Mouse (Mus musculus): ENCODE measurements at regions not wholly inside any gene's neighbourhood (a gene's known extent, or its start where the extent isn't known, plus 50 kb on each side); places are given as distances from the start of the nearest gene placed in this dataset.

DNA sequence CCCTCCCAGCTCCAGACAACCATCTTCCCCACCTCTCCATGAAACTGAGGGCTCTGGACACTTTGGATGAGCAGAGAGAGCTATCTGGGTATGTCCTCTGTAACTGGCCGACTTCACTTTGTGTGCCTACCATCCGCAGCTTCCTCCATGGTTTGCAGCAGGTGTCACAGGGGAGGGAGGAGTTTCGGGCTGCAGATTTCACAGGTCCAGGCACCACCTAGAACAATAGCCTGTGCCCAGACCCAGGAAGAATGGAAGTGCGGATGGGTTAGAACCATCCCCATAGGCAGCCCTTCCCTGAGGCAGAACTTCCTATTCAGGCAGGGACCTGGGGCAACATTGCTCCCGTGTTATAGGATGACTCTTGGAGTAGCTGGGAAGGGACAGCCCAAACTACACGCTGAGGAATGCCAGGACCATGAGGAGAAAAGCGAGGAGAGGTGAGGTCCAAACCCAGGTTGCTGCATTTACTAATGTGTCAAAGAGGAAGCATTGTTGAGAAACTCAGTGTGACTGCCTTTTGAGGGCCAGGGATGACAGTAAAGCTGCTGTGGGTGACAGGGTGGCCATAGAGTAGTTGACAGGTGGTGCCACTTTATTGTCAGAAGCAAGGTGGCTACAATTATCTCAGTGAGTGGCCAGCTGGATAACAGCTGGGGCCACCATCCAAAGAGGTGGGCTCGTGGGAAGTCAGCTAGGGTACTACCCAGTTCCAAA, 51.8 kb upstream of the Klf13 start:
- Histone ChIP-seq H3K27ac (ENCODE audit: insufficient read depth, low read depth, low read length) (no peak overlapping the region), H3K4me3 (ENCODE audit: low read depth, low read length) (no peak overlapping the region), H3K36me3 (ENCODE audit: control insufficient read depth, insufficient read depth, low read length) (no peaks in the 10 kb centered on the region), H3K27me3 (ENCODE audit: control insufficient read depth, insufficient read depth, low read length) (no peaks in the 10 kb centered on the region), H3K4me1 (ENCODE audit: control insufficient read depth, insufficient read depth, insufficient read length, low read length) (peaks cover 21% of the 10 kb centered on the region)
- 74% methylated on average over 8 of the region's 8 CpGs for WGBS
- no peak for TF ChIP-seq CTCF (IDR thresholded peaks at IDR 0.05; ENCODE audit: extremely low read depth, insufficient read length, insufficient replicate concordance, low read depth, low read length)
- no peak for TF ChIP-seq POLR2A (IDR thresholded peaks at IDR 0.05; ENCODE audit: low read depth, low read length)

- H3K4me3 ChIP-seq (ENCODE audit: low read depth, low read length), result no peak overlapping the region
- peaks cover 21% of the 10 kb centered on the region for H3K4me1 ChIP-seq (ENCODE audit: control insufficient read depth, insufficient read depth, insufficient read length, low read length)
- H3K27ac ChIP-seq (ENCODE audit: insufficient read depth, low read depth, low read length), result no peak overlapping the region
- TF ChIP-seq POLR2A (IDR thresholded peaks at IDR 0.05; ENCODE audit: low read depth, low read length), result no peak
- no peak for TF ChIP-seq CTCF (IDR thresholded peaks at IDR 0.05; ENCODE audit: extremely low read depth, insufficient read length, insufficient replicate concordance, low read depth, low read length)
- no peaks in the 10 kb centered on the region for H3K36me3 ChIP-seq (ENCODE audit: control insufficient read depth, insufficient read depth, low read length)
- no peaks in the 10 kb centered on the region for H3K27me3 ChIP-seq (ENCODE audit: control insufficient read depth, insufficient read depth, low read length)
Observed at GRCm38 (mm10) chr7:63989736-63990135, 51.0 kb upstream of the Klf13 start.

Measured in small intestine, adult 2 months (tissue).